Mouse (Mus musculus): Measurements from ENCODE around the gene Lin52.

DNA sequence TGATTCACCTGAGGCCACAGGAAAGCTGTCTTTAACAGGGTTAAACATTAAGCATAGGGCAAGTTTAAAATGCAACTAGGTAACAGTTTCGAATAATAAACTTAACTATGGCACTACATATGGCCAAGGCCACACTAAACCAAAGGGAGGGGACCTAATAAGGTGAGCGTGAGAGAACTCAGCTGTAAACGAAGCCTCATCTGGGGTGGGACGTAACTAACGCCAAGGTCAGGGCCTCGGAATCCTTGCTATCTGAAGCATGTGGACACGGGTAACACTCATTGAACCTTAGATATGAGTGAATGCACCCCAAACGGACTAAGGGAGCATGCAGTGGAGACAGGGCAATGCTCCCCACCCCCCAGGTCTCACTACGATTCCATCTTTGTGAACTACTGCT, 48.3 kb upstream of the Lin52 start:
- no peak for TF ChIP-seq GATA1 (IDR thresholded peaks at IDR 0.05; ENCODE audit: low read length)
- TF ChIP-seq TAL1 (IDR thresholded peaks at IDR 0.05; ENCODE audit: low read length) = no peak

Measured in erythroblast, embryonic 14.5 days (primary cell).